9 mouse cellular contexts compared by ENCODE assay signal in genomic region chr7:90059629-90060301, GRCm38 (mm10).
A peak's percentile ranks its signal among the peaks of the same experiment; 100 is the strongest.
DNase-seq lines count a peak whose midpoint lies in the region; ATAC-seq and TF ChIP-seq lines count a peak whose summit lies in the region.
"Had no signal": no experiment of that assay in that cellular context is flagged by ENCODE, and none has a peak within 500 bp of the region (broad histone marks: within the 10 kb centered on the region; RNA-seq: fewer than 3 reads in every experiment).

No protein-coding gene starts in this region.

- WGBS in limb, embryonic 15.5 days = 48% methylated on average over 6 of the region's 6 CpGs

- no peak overlapping the region for H3K4me2 ChIP-seq in limb, embryonic 15.5 days

- TF ChIP-seq CTCF in gastrocnemius, adult 2 months (IDR thresholded peaks at IDR 0.05) = no peak
- TF ChIP-seq CTCF in Patski (IDR thresholded peaks at IDR 0.05) = no peak

- H3K4me1 ChIP-seq in limb, embryonic 15.5 days = peaks cover 30% of the 10 kb centered on the region

- H3K4me3 ChIP-seq in gastrocnemius, adult 2 months = no peak overlapping the region
- H3K4me3 ChIP-seq in limb, embryonic 15.5 days = no peak overlapping the region

- H3K36me3 ChIP-seq in limb, embryonic 15.5 days = no peaks in the 10 kb centered on the region
- H3K36me3 ChIP-seq: G1E had no signal

- H3K9me3 ChIP-seq in limb, embryonic 15.5 days = no peaks in the 10 kb centered on the region
- H3K9me3 ChIP-seq: G1E had no signal

- peak overlapping the region; percentile 81 for H3K27ac ChIP-seq in gastrocnemius, adult 2 months
- H3K27ac ChIP-seq in limb, embryonic 15.5 days = peak overlapping the region; percentile 79

- POLR2A ChIA-PET in Patski (lab: Charles Lee) = interaction anchor here (1.2 to 1.8 kb wide), 3 partner anchors 15 to 23 kb away, joined by 3 to 5 read pairs (median 4); no protein-coding TSS in a partner anchor

- no peaks in the 10 kb centered on the region for H3K27me3 ChIP-seq in Patski
- H3K27me3 ChIP-seq in limb, embryonic 15.5 days = no peaks in the 10 kb centered on the region

- H3K9ac ChIP-seq in limb, embryonic 15.5 days = no peak overlapping the region

- CTCF ChIA-PET in Patski (lab: Charles Lee) = interaction anchor here (0.6 to 0.9 kb wide), 2 partner anchors 13 to 16 kb away, joined by 3 read pairs; no protein-coding TSS in a partner anchor

- intact Hi-C loops in gastrocnemius, adult 2 months (cut with DNase I) = loop anchor here (5.0 kb wide), 1 partner anchor 68 kb away; no protein-coding TSS in a partner anchor

- peak; percentile 68 for DNase-seq in gastrocnemius, adult 2 months
- DNase-seq in gastrocnemius, adult 8-10 months (ENCODE audit: low spot score in 2 of 2) = no peak
- peak; percentile 75 for DNase-seq in Patski (ENCODE audit: low read depth, low spot score)
- peak; percentile 85 for DNase-seq in induced T-regulatory cell, adult 2 months (ENCODE audit: low read depth)
- peak; percentile 44 for DNase-seq in skeletal muscle tissue, adult 2 months (ENCODE audit: low read depth, low spot score)
- DNase-seq in ovary, postnatal 36 days (ENCODE audit: low spot score) = no peak
- DNase-seq in yolk sac, embryonic 10.5 days (ENCODE audit: low spot score) = no peak

- peak; percentile 67 for ATAC-seq in Patski
- peak; percentile 90 for ATAC-seq in limb, embryonic 15.5 days (ENCODE audit: insufficient number of reproducible peaks, low FRiP score, low TSS enrichment, low read depth)

- in situ Hi-C loops in Patski (cut with MboI; ENCODE audit: low pct_unique_long_range_greater_than_20kb) = no loop called here

Comparison
In these comparisons a context has a peak if more than half of its experiments do, and no peak if none do; other contexts are left out.
1. DNase-seq: peak in gastrocnemius, adult 2 months (single experiment), Patski (single experiment), induced T-regulatory cell, adult 2 months (single experiment) and skeletal muscle tissue, adult 2 months (single experiment); none in gastrocnemius, adult 8-10 months (0 of 2), ovary, postnatal 36 days (single experiment) and yolk sac, embryonic 10.5 days (single experiment).